Comparison of ENCODE assay signal across 22 mouse cellular contexts in the genomic region with DNA sequence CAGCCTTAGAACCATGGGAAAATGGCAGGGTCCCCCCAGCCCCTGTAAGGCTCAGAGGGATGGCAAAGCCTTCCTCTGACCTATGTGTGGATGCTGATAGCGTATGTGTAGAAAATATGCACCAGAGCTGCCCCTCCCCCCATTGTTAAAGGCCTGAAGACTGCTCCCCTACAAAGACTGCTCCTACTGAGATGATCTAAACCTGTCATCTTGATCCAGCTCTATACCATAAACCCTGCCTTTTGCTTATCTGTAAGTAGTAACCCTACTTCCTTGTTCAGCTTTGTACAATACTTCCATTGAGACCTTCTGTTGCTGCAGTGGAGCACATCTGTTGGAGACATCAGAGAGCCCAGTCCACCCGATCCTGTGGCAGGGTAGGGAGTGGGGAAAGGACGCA.
"Had no signal": no experiment of that assay in that cellular context is flagged by ENCODE, and none has a peak within 500 bp of the region (broad histone marks: within the 10 kb centered on the region; RNA-seq: fewer than 3 reads in every experiment).

No protein-coding gene starts in this region.

- H3K4me1 ChIP-seq: midbrain, embryonic 10.5 days; midbrain, embryonic 13.5 days had no signal

- H3K4me2 ChIP-seq: limb, embryonic 13.5 days; liver, embryonic 12.5 days; liver, embryonic 15.5 days; lung, embryonic 15.5 days; midbrain, embryonic 13.5 days; neural tube, embryonic 13.5 days had no signal

- H3K27ac ChIP-seq: kidney, postnatal 0 days; limb, embryonic 10.5 days; limb, embryonic 13.5 days; liver, embryonic 12.5 days; liver, embryonic 15.5 days; lung, embryonic 15.5 days; midbrain, embryonic 10.5 days; midbrain, embryonic 13.5 days; neural tube, embryonic 13.5 days; stomach, postnatal 0 days had no signal

- ATAC-seq: inflammation-experienced regulatory T-cells, adult 6 months; liver, embryonic 12.5 days; midbrain, embryonic 13.5 days; midbrain, embryonic 16.5 days had no signal

- H3K27me3 ChIP-seq: limb, embryonic 13.5 days; liver, embryonic 12.5 days; liver, embryonic 15.5 days; lung, embryonic 15.5 days; midbrain, embryonic 13.5 days; neural tube, embryonic 13.5 days had no signal

- H3K9ac ChIP-seq: limb, embryonic 13.5 days; liver, embryonic 12.5 days; liver, embryonic 15.5 days; lung, embryonic 15.5 days; midbrain, embryonic 13.5 days; neural tube, embryonic 13.5 days had no signal

- H3K9me3 ChIP-seq: limb, embryonic 10.5 days; limb, embryonic 13.5 days; liver, embryonic 12.5 days; liver, embryonic 15.5 days; lung, embryonic 15.5 days; midbrain, embryonic 10.5 days; midbrain, embryonic 13.5 days; neural tube, embryonic 13.5 days had no signal

- H3K36me3 ChIP-seq: limb, embryonic 10.5 days; limb, embryonic 13.5 days; liver, embryonic 12.5 days; liver, embryonic 15.5 days; lung, embryonic 15.5 days; midbrain, embryonic 10.5 days; midbrain, embryonic 13.5 days; neural tube, embryonic 13.5 days had no signal

- H3K4me3 ChIP-seq: limb, embryonic 10.5 days; limb, embryonic 13.5 days; liver, embryonic 12.5 days; liver, embryonic 15.5 days; lung, embryonic 15.5 days; midbrain, embryonic 10.5 days; midbrain, embryonic 13.5 days; myocyte; neural tube, embryonic 13.5 days had no signal

- DNase-seq: kidney, adult 2 months; kidney, postnatal 25 days; liver; lung, adult 18-20 months; lung, postnatal 10 days; lung, postnatal 4 days; retina, postnatal 1 day; right cerebral cortex, postnatal 25 days; thymus, postnatal 25 days had no signal
